Mouse (Mus musculus) megakaryocyte, adult 5-6 weeks (primary cell): ENCODE data around the gene Cars2. TPM values are rescaled to one million over a fixed set of nuclear protein-coding genes. Genes with fewer than 3 reads are reported as not detected.
"Not testable (repeated sequence)": the region's sequence is repeated elsewhere in the genome, so short reads cannot be mapped to it uniquely, and the experiment has no call there.

ENCODE experiments used
- ATAC-seq: 2 replicates; pipeline ENCODE4 v1.8.0; 2016; ENCODE audit warnings: mild to moderate bottlenecking, inconsistent platforms; ENCODE audit not compliant: poor library complexity, severe bottlenecking
- total RNA-seq, 2 experiments: library from RNA; stranded (forward) in 1 of 2; stranded (reverse) in 1 of 2; fragments of 153-499, 151-499 nt in 1 of 2; fragments of 221-1000, 200-1000 nt in 1 of 2; gene quantifications; 2 replicates each; pipeline versions ENCODE4 v1.2.3 to v1.2.4; 2015 to 2017

Gene Cars2
- total RNA-seq (2015): 17.2 and 20.7 TPM in 2 replicates
- 23.3 and 25.5 TPM in 2 replicates for total RNA-seq (2017)

- peak; percentile 77 for ATAC-seq
Measured at GRCm38 (mm10) chr8:11550281-11550948, at the start of gene Cars2. Gene Cars2, minus strand, starts transcription at chr8:11550783.

- no peak for ATAC-seq
Measured at GRCm38 (mm10) chr8:11593222-11593884, 42.8 kb upstream of the Cars2 start.

GRCm38 (mm10) chr8:11592296-11592695 lies 41.7 kb upstream of the Cars2 start:
- ATAC-seq: peak; percentile 86

- no peak for ATAC-seq
Measured at GRCm38 (mm10) chr8:11591837-11592236, 41.3 kb upstream of the Cars2 start.

GRCm38 (mm10) chr8:11586374-11586745 lies 35.8 kb upstream of the Cars2 start:
- ATAC-seq: no peak

GRCm38 (mm10) chr8:11585513-11586373 lies 35.2 kb upstream of the Cars2 start:
- no peak for ATAC-seq

- peak; percentile 60 for ATAC-seq
Measured at GRCm38 (mm10) chr8:11575604-11576384, 25.2 kb upstream of the Cars2 start.

- ATAC-seq: peak; percentile 50; the same call in 1 of the 2 replicates
Measured at GRCm38 (mm10) chr8:11574911-11575603, 24.5 kb upstream of the Cars2 start.

GRCm38 (mm10) chr8:11572428-11572827 lies 21.8 kb upstream of the Cars2 start:
- ATAC-seq: no peak

GRCm38 (mm10) chr8:11571950-11572349 lies 21.4 kb upstream of the Cars2 start:
- ATAC-seq: no peak

- no peak for ATAC-seq
Measured at GRCm38 (mm10) chr8:11570742-11571141, 20.2 kb upstream of the Cars2 start.

GRCm38 (mm10) chr8:11569260-11570097 lies 18.9 kb upstream of the Cars2 start:
- ATAC-seq: no peak

- ATAC-seq: not testable (repeated sequence)
Measured at GRCm38 (mm10) chr8:11568193-11568592, 17.6 kb upstream of the Cars2 start.

GRCm38 (mm10) chr8:11564721-11565120 lies 14.1 kb upstream of the Cars2 start:
- ATAC-seq: no peak

- ATAC-seq: peak; percentile 62
Measured at GRCm38 (mm10) chr8:11564236-11564635, 13.7 kb upstream of the Cars2 start.

- ATAC-seq: no peak
Measured at GRCm38 (mm10) chr8:11560220-11560619, 9.6 kb upstream of the Cars2 start.

- no peak for ATAC-seq
Measured at GRCm38 (mm10) chr8:11559511-11559910, 8.9 kb upstream of the Cars2 start.

- peak; percentile 59 for ATAC-seq
Measured at GRCm38 (mm10) chr8:11557768-11558629, 7.4 kb upstream of the Cars2 start.
